Mouse (Mus musculus) stomach, embryonic 14.5 days (tissue): ENCODE results near the gene Foxl2. TPM values are rescaled to one million over a fixed set of nuclear protein-coding genes. Genes with fewer than 3 reads are reported as not detected.

Experiments
- ATAC-seq: fragments of 200-750 bp; cut with Nextera tagmentation; 2 replicates; pipeline ENCODE4 v1.8.0; 2017; ENCODE audit warnings: low read depth, moderate TSS enrichment; ENCODE audit not compliant: insufficient number of reproducible peaks, insufficient read depth, low FRiP score
- H3K27ac ChIP-seq: fragments of 300-500 bp; sonication (generic); 2 replicates; pipeline ENCODE4 v1.5.1; 2014; ENCODE audit warnings: mild to moderate bottlenecking, low read length, moderate library complexity, mixed read lengths
- H3K27me3 ChIP-seq: fragments of 300-500 bp; sonication (generic); 2 replicates; pipeline ENCODE4 v1.6.1; 2014; ENCODE audit warnings: low read length, control low read depth, mixed read lengths; ENCODE audit not compliant: control insufficient read depth, insufficient read depth
- H3K36me3 ChIP-seq: fragments of 300-500 bp; sonication (generic); 2 replicates; pipeline ENCODE4 v1.6.1; 2014; ENCODE audit warnings: mild to moderate bottlenecking, control low read depth, low read length, moderate library complexity, mixed read lengths; ENCODE audit not compliant: control insufficient read depth, insufficient read depth
- H3K4me1 ChIP-seq: fragments of 300-500 bp; sonication (generic); 2 replicates; pipeline ENCODE4 v1.6.1; 2014; ENCODE audit warnings: low read length, control low read depth, mixed read lengths; ENCODE audit not compliant: control insufficient read depth, insufficient read depth
- H3K4me2 ChIP-seq: fragments of 300-500 bp; sonication (generic); replicated peaks from 2 replicates; pipeline ENCODE4 v1.6.1; 2014; ENCODE audit warnings: low read depth, low read length, control low read depth
- H3K4me3 ChIP-seq: fragments of 300-500 bp; sonication (generic); 2 replicates; pipeline ENCODE4 v1.5.1; 2014; ENCODE audit warnings: low read depth, low read length, control low read depth
- H3K9ac ChIP-seq: fragments of 300-500 bp; sonication (generic); replicated peaks from 2 replicates; pipeline ENCODE4 v1.6.1; 2014; ENCODE audit warnings: low read depth, mild to moderate bottlenecking, control low read depth, low read length, moderate library complexity, mixed read lengths
- H3K9me3 ChIP-seq: fragments of 300-500 bp; sonication (generic); 2 replicates; pipeline ENCODE4 v1.6.1; 2016; ENCODE audit warnings: low read depth, low read length, control low read depth; ENCODE audit not compliant: control insufficient read depth
- WGBS: fragments of 180-500 bp; shearing (Covaris S2); extraction: QIAGEN DNeasy Blood & Tissue Kit; methylation state at CpG from one replicate; pipeline ENCODE4 v1.1.7; 2014; 5-methylcytosine and 5-hydroxymethylcytosine counted together
- polyA plus RNA-seq: library from polyadenylated mRNA; unstranded; fragments of >200 nt; fragmentation: Nextera tagmentation; extraction: Ambion mirVana; gene quantifications from 2 replicates; pipeline ENCODE4 v1.2.1, GENCODE M21; 2014

Gene Foxl2
- polyA plus RNA-seq, 1 experiment from 2014 or later = not detected

GRCm38 (mm10) chr9:98952171-98953050 is 2.7 kb upstream of the Foxl2 start:
- ATAC-seq = no peak
- Histone ChIP-seq H3K27ac (no peak overlapping the region), H3K4me3 (no peak overlapping the region), H3K9me3 (no peaks in the 10 kb centered on the region), H3K36me3 (no peaks in the 10 kb centered on the region), H3K4me2 (no peak overlapping the region), H3K9ac (no peak overlapping the region), H3K4me1 (peaks cover 17% of the 10 kb centered on the region), H3K27me3 (peaks cover 60% of the 10 kb centered on the region)
- 1% methylated on average over 40 of the region's 40 CpGs for WGBS

GRCm38 (mm10) chr9:98953291-98953690 is 1.8 kb upstream of the Foxl2 start:
- H3K4me2 ChIP-seq = no peak overlapping the region
- H3K36me3 ChIP-seq = no peaks in the 10 kb centered on the region
- ATAC-seq = no peak
- peaks cover 60% of the 10 kb centered on the region for H3K27me3 ChIP-seq
- no peak overlapping the region for H3K4me3 ChIP-seq
- H3K9me3 ChIP-seq = no peaks in the 10 kb centered on the region
- peaks cover 17% of the 10 kb centered on the region for H3K4me1 ChIP-seq
- no peak overlapping the region for H3K9ac ChIP-seq
- WGBS = 6% methylated on average over 4 of the region's 4 CpGs
- no peak overlapping the region for H3K27ac ChIP-seq

- Histone ChIP-seq H3K9ac (no peak overlapping the region), H3K36me3 (no peaks in the 10 kb centered on the region), H3K9me3 (no peaks in the 10 kb centered on the region), H3K27ac (no peak overlapping the region), H3K27me3 (peaks cover 65% of the 10 kb centered on the region), H3K4me3 (no peak overlapping the region), H3K4me2 (no peak overlapping the region), H3K4me1 (peaks cover 17% of the 10 kb centered on the region)
- WGBS = 5% methylated on average over 9 of the region's 9 CpGs
- ATAC-seq = no peak
Measured at GRCm38 (mm10) chr9:98953830-98954229, 1.3 kb upstream of the Foxl2 start.

GRCm38 (mm10) chr9:98954391-98955102 is 541 bp upstream of the Foxl2 start:
- H3K9me3 ChIP-seq = no peaks in the 10 kb centered on the region
- H3K4me3 ChIP-seq = peak overlapping the region; percentile 35
- peak overlapping the region; percentile 63 for H3K4me2 ChIP-seq
- 2% methylated on average over 33 of the region's 33 CpGs for WGBS
- ATAC-seq = no peak
- no peak overlapping the region for H3K9ac ChIP-seq
- H3K4me1 ChIP-seq = peaks cover 17% of the 10 kb centered on the region
- no peaks in the 10 kb centered on the region for H3K36me3 ChIP-seq
- peaks cover 72% of the 10 kb centered on the region for H3K27me3 ChIP-seq
- H3K27ac ChIP-seq = no peak overlapping the region

- Histone ChIP-seq H3K27me3 (peaks cover 77% of the 10 kb centered on the region), H3K4me1 (peaks cover 17% of the 10 kb centered on the region), H3K9ac (no peak overlapping the region), H3K9me3 (no peaks in the 10 kb centered on the region), H3K36me3 (no peaks in the 10 kb centered on the region), H3K4me3 (peak overlapping the region; percentile 35), H3K27ac (no peak overlapping the region), H3K4me2 (peak overlapping the region; percentile 63)
- no peak; the same call in 1 of the 2 replicates for ATAC-seq
- under 1% methylated on average over 56 of the region's 60 CpGs for WGBS
Measured at GRCm38 (mm10) chr9:98955716-98956224, 682 bp downstream of the Foxl2 start.

- no peak; the same call in 1 of the 2 replicates for ATAC-seq
Measured at GRCm38 (mm10) chr9:98956591-98957381, 1.7 kb downstream of the Foxl2 start.

GRCm38 (mm10) chr9:98957751-98958351 is 2.8 kb downstream of the Foxl2 start:
- H3K27me3 ChIP-seq = peaks cover 74% of the 10 kb centered on the region
- H3K4me2 ChIP-seq = no peak overlapping the region
- H3K36me3 ChIP-seq = no peaks in the 10 kb centered on the region
- H3K9ac ChIP-seq = no peak overlapping the region
- no peak overlapping the region for H3K27ac ChIP-seq
- 1% methylated on average over 23 of the region's 23 CpGs for WGBS
- no peaks in the 10 kb centered on the region for H3K9me3 ChIP-seq
- no peak for ATAC-seq
- peaks cover 17% of the 10 kb centered on the region for H3K4me1 ChIP-seq
- H3K4me3 ChIP-seq = no peak overlapping the region

More at GRCm38 (mm10) chr9:98956591-98957381, 1.7 kb downstream of the Foxl2 start:
- H3K9ac ChIP-seq = no peak overlapping the region
- peaks cover 76% of the 10 kb centered on the region for H3K27me3 ChIP-seq
- H3K4me3 ChIP-seq = peak overlapping the region; percentile 35
- no peak overlapping the region for H3K27ac ChIP-seq
- under 1% methylated on average over 76 of the region's 80 CpGs for WGBS
- peaks cover 17% of the 10 kb centered on the region for H3K4me1 ChIP-seq
- H3K9me3 ChIP-seq = no peaks in the 10 kb centered on the region
- peak overlapping the region; percentile 63 for H3K4me2 ChIP-seq
- H3K36me3 ChIP-seq = no peaks in the 10 kb centered on the region
